Mouse (Mus musculus): ENCODE measurements around the gene Ccdc151. TPM values are rescaled to one million over a fixed set of nuclear protein-coding genes. Genes with fewer than 3 reads are reported as not detected.

The Ccdc151 gene
- polyA plus RNA-seq, 1 experiment from 2014 or later = 0.12 TPM

DNA sequence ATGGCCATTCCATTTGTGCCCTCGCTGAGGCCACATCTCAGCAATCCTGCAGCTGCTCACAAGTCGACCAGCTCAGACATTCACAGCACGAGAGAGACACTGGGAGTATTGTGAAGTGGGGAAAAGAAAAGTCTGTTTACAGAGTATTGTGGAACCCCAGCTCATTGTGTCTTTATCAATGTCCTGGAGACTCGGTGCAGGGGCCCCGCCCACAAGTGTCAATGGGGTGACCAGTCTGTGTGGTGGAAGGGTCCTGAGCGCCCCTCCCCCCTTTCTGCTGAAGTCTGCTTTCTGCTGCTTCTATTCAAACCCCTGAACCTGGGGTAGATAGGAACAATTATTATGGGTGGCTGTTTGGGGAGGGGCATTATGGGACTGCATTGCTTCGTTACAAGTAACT, 26.0 kb upstream of the Ccdc151 start:
- no peaks in the 10 kb centered on the region for H3K9me3 ChIP-seq (replicated peaks)
- H3K9ac ChIP-seq = no peak overlapping the region
- no peak for ATAC-seq
- H3K36me3 ChIP-seq = no peaks in the 10 kb centered on the region
- no peak overlapping the region for H3K4me3 ChIP-seq
- H3K4me2 ChIP-seq = no peak overlapping the region
- H3K27me3 ChIP-seq (replicated peaks) = peaks cover 35% of the 10 kb centered on the region
- H3K4me1 ChIP-seq = peaks cover 8% of the 10 kb centered on the region; the same call in 1 of the 2 replicates
- 31% methylated on average over 7 of the region's 7 CpGs for WGBS (ENCODE audit: insufficient replicate concordance)
- no peak overlapping the region for H3K27ac ChIP-seq

DNA sequence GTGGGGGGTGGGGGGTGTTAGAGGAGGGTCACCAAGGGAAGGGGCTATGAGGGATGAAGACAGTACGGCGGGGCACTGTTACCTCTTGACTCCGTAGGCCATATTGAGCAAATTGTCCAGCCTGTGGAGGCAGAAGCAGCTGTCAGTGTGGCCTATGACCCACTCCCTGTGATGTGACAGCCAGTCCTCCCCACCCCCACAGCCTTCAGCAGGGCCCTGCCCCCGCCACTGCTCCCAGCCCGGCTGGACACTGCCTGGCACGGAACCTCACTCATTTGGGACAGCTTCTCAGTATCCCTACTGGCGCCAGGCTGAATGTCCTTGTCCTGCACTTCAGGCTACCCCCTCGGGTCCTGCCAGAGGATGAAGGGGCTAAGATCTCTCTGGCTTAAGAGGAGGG, 22.2 kb upstream of the Ccdc151 start:
- Histone ChIP-seq H3K9ac (no peak overlapping the region), H3K36me3 (no peaks in the 10 kb centered on the region), H3K9me3 (replicated peaks) (no peaks in the 10 kb centered on the region), H3K4me1 (peaks cover 8% of the 10 kb centered on the region; the same call in 1 of the 2 replicates), H3K27ac (no peak overlapping the region), H3K4me3 (no peak overlapping the region), H3K27me3 (replicated peaks) (peaks cover 20% of the 10 kb centered on the region), H3K4me2 (no peak overlapping the region)
- WGBS (ENCODE audit: insufficient replicate concordance) = 45% methylated on average over 8 of the region's 8 CpGs
- ATAC-seq = 0 out of 2 replicates have a peak, but pooled peaks have one; percentile 37

DNA sequence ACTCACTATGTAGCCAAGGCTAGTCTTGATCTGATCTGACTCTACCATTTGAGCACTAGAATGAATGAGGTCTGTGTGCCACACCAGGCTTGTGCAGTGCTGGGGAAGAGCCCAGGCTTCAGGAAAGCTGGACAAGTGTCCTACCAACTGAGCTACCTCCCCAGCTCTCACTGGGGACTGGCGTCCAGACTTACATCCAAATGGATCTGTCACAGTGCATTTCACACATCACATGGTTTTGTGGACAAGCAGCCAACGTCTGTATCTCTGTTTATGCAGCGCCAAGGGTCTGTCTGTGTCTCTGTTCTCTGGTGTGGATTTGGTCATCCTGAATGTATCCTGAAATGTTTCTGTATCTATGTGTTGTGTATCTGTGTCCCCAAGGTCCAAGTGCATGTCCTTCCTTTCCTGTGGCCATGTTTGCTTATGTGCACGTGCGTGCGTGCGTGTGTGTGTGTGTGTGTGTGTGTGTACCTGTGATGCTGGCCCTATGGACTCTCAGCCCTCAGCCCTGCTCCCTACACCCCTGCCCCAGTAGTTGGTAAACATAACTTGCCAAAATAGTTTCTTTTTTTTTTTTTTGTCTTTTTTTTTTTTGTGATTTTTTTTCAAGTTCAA, 14.9 kb upstream of the Ccdc151 start:
- no peak overlapping the region for H3K4me2 ChIP-seq
- 66% methylated on average over 7 of the region's 7 CpGs for WGBS (ENCODE audit: insufficient replicate concordance)
- peaks cover 26% of the 10 kb centered on the region for H3K36me3 ChIP-seq
- H3K27me3 ChIP-seq (replicated peaks) = no peaks in the 10 kb centered on the region; the same call in 1 of the 2 replicates
- ATAC-seq = peak; percentile 41; the same call in 1 of the 2 replicates
- no peak overlapping the region for H3K4me3 ChIP-seq
- H3K9me3 ChIP-seq (replicated peaks) = no peaks in the 10 kb centered on the region
- H3K9ac ChIP-seq = no peak overlapping the region
- peaks cover 6% of the 10 kb centered on the region; the same call in 1 of the 2 replicates for H3K4me1 ChIP-seq
- 0 out of 2 replicates have a peak overlapping the region, but pooled peaks have one; percentile 0 for H3K27ac ChIP-seq

DNA sequence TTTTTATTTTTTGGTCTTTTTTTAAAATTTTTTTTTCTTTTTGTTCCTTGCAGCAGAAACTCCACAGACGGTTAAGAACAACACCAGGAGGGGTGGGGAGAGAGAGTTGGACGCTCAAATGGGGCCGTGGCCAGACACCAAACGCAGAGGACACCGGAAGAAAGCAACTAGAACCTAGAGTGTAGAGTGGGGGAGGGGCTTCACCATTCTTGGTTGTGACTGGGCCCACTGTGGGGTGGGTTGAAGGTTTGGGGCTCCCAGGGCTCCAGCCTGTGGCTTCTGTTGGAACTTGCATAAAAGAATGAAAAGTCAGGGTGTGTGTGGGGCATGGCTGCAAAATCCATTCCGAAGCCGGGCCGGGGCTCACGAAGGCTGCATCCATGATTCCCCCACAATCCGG, 13.8 kb upstream of the Ccdc151 start:
- Histone ChIP-seq H3K9me3 (replicated peaks) (no peaks in the 10 kb centered on the region), H3K9ac (no peak overlapping the region), H3K36me3 (peaks cover 36% of the 10 kb centered on the region), H3K27me3 (replicated peaks) (no peaks in the 10 kb centered on the region; the same call in 1 of the 2 replicates), H3K4me3 (no peak overlapping the region), H3K4me1 (peaks cover 6% of the 10 kb centered on the region; the same call in 1 of the 2 replicates), H3K4me2 (no peak overlapping the region), H3K27ac (no peak overlapping the region)
- WGBS (ENCODE audit: insufficient replicate concordance) = 60% methylated on average over 10 of the region's 10 CpGs
- no peak for ATAC-seq

DNA sequence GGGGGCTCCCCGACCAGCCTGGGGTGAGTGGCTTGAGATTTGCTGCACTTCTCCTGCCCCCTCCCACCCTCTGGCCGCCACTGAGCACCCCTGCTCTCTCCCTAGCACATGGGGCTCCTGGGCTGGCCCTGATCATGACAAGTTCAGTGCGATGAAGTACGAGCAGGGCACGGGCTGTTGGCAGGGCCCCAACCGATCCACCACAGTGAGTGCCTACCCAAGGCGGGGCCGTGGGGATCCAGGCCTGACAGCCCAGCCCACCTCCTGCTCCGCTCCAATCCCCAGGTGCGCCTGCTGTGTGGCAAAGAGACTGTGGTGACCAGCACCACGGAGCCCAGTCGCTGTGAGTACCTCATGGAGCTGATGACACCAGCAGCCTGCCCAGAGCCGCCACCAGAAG, 10.3 kb upstream of the Ccdc151 start:
- no peak for ATAC-seq
- Histone ChIP-seq H3K9ac (no peak overlapping the region), H3K27me3 (replicated peaks) (no peaks in the 10 kb centered on the region), H3K9me3 (replicated peaks) (no peaks in the 10 kb centered on the region), H3K27ac (no peak overlapping the region), H3K36me3 (peaks cover 72% of the 10 kb centered on the region), H3K4me3 (no peak overlapping the region), H3K4me2 (no peak overlapping the region), H3K4me1 (no peaks in the 10 kb centered on the region)
- 87% methylated on average over 13 of the region's 13 CpGs for WGBS (ENCODE audit: insufficient replicate concordance)

DNA sequence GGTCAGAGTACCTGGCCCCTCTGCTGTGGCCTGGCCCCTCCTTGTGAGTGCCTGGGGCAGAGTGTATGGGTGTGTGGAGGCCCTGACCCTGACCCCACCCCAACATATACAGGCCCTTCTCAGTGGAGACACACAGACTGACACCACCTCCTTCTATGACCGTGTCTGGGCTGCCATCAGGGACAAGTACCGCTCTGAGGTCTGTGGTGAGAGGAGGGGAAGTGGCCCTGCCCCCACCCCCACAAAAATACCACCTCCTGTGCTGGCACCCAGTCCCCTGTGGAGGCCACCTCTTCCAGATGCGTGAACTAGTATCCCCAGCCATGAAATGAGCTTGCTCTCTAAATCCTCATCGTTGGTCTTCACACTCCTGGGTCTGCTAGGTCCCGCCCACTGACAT, 8.6 kb upstream of the Ccdc151 start:
- no peak overlapping the region for H3K4me3 ChIP-seq
- H3K27me3 ChIP-seq (replicated peaks) = no peaks in the 10 kb centered on the region
- H3K4me1 ChIP-seq = no peaks in the 10 kb centered on the region
- no peak overlapping the region for H3K4me2 ChIP-seq
- ATAC-seq = peak; percentile 21; the same call in 1 of the 2 replicates
- H3K9me3 ChIP-seq (replicated peaks) = no peaks in the 10 kb centered on the region
- no peak overlapping the region for H3K27ac ChIP-seq
- H3K36me3 ChIP-seq = peaks cover 88% of the 10 kb centered on the region
- no peak overlapping the region for H3K9ac ChIP-seq
- WGBS (ENCODE audit: insufficient replicate concordance) = 63% methylated on average over 5 of the region's 5 CpGs

DNA sequence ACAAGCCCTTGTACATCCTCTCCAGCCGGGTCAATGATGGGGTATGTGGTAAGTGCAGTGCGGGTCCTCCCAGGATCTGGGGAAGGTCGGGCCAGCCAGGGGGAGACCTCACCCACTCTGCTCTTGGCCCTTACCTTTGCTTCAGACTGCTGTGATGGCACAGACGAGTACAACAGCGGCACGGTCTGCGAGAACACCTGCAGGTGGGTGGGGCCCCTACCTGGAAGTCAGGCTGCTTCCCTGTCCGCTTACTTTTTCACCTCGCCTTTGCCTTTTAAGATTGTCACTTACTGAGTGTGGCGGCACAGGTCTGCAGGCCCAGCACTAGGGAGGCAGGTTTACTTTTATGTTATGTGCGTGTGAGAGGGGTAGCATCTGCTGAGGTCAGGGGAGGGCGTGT, 2.1 kb upstream of the Ccdc151 start:
- Histone ChIP-seq H3K9ac (no peak overlapping the region), H3K4me1 (peaks cover 31% of the 10 kb centered on the region), H3K36me3 (peaks cover 59% of the 10 kb centered on the region), H3K4me3 (no peak overlapping the region), H3K9me3 (replicated peaks) (no peaks in the 10 kb centered on the region), H3K27me3 (replicated peaks) (peaks cover 14% of the 10 kb centered on the region), H3K4me2 (peak overlapping the region; percentile 92), H3K27ac (no peak overlapping the region)
- no peak for ATAC-seq
- 86% methylated on average over 12 of the region's 12 CpGs for WGBS (ENCODE audit: insufficient replicate concordance)

DNA sequence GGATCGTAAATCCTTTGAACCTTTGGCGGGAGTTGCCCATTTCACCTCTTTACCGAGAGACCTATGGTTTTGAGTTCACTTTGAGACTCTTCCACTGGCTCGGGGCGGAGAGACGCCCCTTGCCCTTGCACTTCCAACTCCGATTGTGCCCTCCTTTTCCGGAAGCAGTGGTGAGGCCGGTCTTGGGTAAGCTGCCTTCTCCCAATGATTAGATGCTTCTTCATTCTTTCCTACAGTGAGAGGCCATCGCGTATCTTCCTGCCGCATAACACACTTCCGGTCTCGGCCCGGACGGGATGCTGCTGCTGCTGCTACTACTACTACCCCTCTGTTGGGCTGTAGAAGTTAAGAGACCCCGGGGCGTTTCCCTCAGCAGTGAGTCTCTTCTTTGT, 725 bp upstream of the Ccdc151 start:
- H3K4me1 ChIP-seq = peaks cover 31% of the 10 kb centered on the region
- H3K27ac ChIP-seq = peak overlapping the region; percentile 77
- H3K9me3 ChIP-seq (replicated peaks) = no peaks in the 10 kb centered on the region
- peaks cover 27% of the 10 kb centered on the region for H3K27me3 ChIP-seq (replicated peaks)
- peak overlapping the region; percentile 68 for H3K9ac ChIP-seq
- under 1% methylated on average over 18 of the region's 18 CpGs for WGBS (ENCODE audit: insufficient replicate concordance)
- peak; percentile 11 for ATAC-seq
- peak overlapping the region; percentile 92 for H3K4me2 ChIP-seq
- H3K4me3 ChIP-seq = peak overlapping the region; percentile 78
- peaks cover 45% of the 10 kb centered on the region for H3K36me3 ChIP-seq

DNA sequence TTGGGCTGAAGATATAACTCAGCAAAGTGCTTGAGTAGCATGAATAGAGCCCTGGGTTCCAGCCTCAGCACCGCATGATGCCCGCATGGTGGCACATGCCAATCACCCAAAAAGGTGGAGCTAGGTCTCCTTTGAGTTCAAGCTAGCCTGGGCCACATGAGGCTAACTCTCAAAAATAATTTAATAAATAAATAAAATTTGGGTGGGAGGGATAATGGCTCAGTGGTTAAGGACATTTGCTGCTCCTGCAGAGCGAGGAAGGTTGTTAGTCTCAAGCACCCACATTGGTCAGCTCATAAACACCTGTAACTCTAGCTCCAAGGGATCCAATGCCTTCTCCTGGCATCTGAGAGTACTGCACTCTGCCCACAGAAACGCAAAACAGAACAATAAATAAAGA, 801 bp downstream of the Ccdc151 start:
- H3K4me3 ChIP-seq = no peak overlapping the region
- no peak overlapping the region for H3K9ac ChIP-seq
- H3K36me3 ChIP-seq = peaks cover 30% of the 10 kb centered on the region
- 82% methylated on average over 4 of the region's 4 CpGs for WGBS (ENCODE audit: insufficient replicate concordance)
- peaks cover 31% of the 10 kb centered on the region for H3K4me1 ChIP-seq
- no peak overlapping the region for H3K27ac ChIP-seq
- no peak overlapping the region for H3K4me2 ChIP-seq
- peaks cover 42% of the 10 kb centered on the region for H3K27me3 ChIP-seq (replicated peaks)
- no peaks in the 10 kb centered on the region for H3K9me3 ChIP-seq (replicated peaks)
- ATAC-seq = no peak

DNA sequence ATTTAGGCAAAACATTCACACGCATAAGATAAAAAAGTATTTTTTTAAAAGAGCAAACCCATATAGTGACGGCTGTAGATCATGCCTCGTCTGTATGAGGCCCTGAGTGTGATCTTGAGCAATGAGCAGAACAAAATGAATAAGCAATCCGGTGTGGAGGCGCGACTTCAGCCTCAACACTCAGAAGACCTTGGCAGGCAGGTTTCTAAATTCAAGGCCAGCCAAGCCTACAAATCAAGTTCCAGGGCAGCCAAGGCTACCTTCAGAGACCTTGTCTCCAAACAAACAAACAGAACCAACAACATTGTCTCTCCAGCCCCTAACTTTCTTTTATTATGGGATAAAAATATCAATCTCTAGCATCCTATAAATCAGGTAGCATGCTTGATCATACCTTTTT, 2.1 kb downstream of the Ccdc151 start:
- Histone ChIP-seq H3K4me2 (no peak overlapping the region), H3K27ac (no peak overlapping the region), H3K36me3 (peaks cover 16% of the 10 kb centered on the region), H3K4me1 (peaks cover 28% of the 10 kb centered on the region), H3K9me3 (replicated peaks) (peaks cover 6% of the 10 kb centered on the region; the same call in 1 of the 2 replicates), H3K9ac (no peak overlapping the region), H3K27me3 (replicated peaks) (peaks cover 53% of the 10 kb centered on the region), H3K4me3 (no peak overlapping the region)
- ATAC-seq = no peak
- 77% methylated on average over 6 of the region's 6 CpGs for WGBS (ENCODE audit: insufficient replicate concordance)

DNA sequence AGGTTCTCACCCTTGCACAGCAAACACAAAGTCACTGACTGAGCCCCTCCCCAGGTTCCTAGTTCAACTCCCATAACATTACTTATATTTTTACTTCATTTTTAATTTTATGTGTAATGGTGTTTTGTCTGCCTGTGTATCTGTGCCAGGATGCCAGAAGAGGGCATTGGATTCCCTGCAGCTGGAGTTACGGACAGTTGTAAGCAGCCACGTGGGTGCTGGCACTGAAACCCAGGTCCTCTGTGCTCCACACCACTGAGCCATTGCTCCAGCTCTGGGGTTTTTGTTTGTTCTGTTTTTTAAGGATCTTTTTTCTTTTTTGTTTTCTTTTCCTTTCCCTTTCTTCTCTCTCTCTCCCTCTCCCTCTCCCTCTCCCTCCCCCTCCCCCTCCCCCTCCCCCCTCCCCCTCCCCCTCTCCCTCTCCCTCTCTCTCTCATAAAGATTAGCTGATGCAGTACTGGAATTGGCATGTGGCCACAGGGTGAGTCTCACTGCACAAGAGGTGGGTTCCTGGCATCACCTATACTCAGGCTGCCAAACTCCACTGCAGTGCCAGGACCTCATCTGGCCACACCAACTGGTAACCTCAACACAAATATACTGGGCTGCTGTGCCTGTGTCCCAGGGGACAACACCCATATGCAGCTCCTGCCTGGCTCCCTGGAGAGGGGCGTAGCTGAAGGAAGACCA, 6.1 kb downstream of the Ccdc151 start:
- no peak overlapping the region for H3K9ac ChIP-seq
- H3K4me1 ChIP-seq = 0 out of 2 replicates have a peak, but pooled peaks cover 1% of the 10 kb centered on the region
- peaks cover 92% of the 10 kb centered on the region for H3K27me3 ChIP-seq (replicated peaks)
- no peaks in the 10 kb centered on the region for H3K36me3 ChIP-seq
- H3K4me2 ChIP-seq = no peak overlapping the region
- H3K27ac ChIP-seq = no peak overlapping the region
- ATAC-seq = no peak
- peaks cover 6% of the 10 kb centered on the region; the same call in 1 of the 2 replicates for H3K9me3 ChIP-seq (replicated peaks)
- WGBS (ENCODE audit: insufficient replicate concordance) = 67% methylated on average over 3 of the region's 3 CpGs
- no peak overlapping the region for H3K4me3 ChIP-seq

DNA sequence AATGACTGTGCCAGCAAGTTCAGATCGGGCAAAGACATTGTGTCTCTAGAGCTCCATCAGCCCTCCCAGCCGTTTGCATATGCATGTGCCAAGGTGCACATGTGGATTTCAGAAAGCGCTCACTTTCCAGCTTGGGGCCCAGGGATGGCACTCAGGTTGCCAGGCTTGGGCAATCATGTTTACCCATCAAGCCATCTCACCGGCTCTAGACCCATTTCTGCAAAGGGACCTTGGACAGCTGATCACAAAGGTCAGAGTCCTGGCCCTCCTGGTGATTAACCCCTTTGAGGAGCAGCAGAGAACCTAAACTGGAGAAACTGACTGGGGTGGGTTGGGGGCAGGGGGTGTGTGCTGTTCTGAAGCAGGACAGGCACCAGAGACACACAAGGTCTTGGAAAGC, 10.2 kb downstream of the Ccdc151 start:
- no peak overlapping the region for H3K4me2 ChIP-seq
- peaks cover 97% of the 10 kb centered on the region for H3K27me3 ChIP-seq (replicated peaks)
- no peak overlapping the region for H3K27ac ChIP-seq
- no peak overlapping the region for H3K4me3 ChIP-seq
- H3K4me1 ChIP-seq = peaks cover 18% of the 10 kb centered on the region
- ATAC-seq = no peak
- peaks cover 6% of the 10 kb centered on the region; the same call in 1 of the 2 replicates for H3K9me3 ChIP-seq (replicated peaks)
- 68% methylated on average over 4 of the region's 4 CpGs for WGBS (ENCODE audit: insufficient replicate concordance)
- H3K36me3 ChIP-seq = no peaks in the 10 kb centered on the region
- no peak overlapping the region for H3K9ac ChIP-seq

All from liver, embryonic 12.5 days (tissue).